Mouse (Mus musculus): ENCODE results near the gene Sdk1. TPM values are rescaled to one million over a fixed set of nuclear protein-coding genes. Genes with fewer than 3 reads are reported as not detected.

Sdk1 gene
- polyA plus RNA-seq, 1 experiment, result 3.5 TPM

DNA sequence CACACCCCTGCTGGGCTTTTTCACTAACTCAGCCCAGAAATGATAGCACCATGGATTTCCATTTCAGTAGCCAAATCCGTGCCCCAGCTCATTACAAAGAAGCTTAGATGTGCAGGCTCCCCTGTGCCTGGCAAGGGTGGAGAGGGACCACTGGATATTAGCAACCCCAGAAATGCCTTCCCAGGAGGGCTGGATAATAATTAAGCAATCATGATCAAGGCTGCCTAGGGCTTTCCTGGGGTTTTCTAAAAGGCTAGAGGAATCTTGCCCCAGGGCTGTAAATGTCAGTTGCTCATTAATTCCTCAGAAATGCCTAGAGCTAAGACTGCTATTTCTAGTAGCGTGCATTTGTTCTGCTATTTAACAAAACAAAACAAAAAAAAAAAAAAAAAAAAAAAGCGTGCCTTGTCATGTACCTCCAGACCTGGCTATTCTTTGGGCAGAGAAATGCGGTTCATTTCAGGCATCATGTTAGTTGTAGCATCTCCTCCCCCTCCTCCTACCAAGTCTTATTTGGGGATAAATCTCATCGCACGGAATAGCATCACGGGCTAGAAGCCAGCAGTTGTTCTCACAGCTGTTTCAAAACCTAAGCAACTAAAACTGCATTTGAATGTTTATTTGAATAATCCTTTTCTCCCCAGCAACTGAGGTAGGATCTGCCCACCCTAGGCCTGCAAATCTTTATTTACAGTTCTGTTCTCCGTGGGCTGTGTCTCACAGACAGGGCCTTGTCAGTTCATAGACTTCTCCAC lies 617.3 kb downstream of the Sdk1 start:
- DNase-seq (ENCODE audit: extremely low spot score in 1 of 2, low spot score in 1 of 2), result peak in 1 of 2 experiments; percentile 38

DNA sequence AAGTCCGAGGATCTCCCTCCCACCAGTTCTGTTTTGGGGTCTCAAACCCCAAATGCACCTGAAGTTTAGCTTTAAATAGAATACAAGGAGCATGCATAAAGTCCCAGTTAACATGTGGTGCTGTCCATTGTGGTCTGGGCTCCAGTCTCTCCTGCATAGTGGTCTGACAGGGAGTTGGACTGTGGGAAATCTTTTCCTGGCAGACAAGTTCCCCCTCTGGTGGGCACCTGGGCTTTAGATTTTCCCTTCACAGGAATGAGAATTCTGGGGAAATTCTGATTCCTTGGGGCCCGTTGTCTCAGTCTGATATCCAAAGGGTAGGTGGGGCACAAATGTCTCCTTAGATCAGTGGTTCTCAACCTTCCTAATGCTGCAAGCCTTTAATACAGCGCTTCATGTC lies 624.8 kb downstream of the Sdk1 start:
- DNase-seq (ENCODE audit: extremely low spot score in 1 of 2, low spot score in 1 of 2), result no peak

DNA sequence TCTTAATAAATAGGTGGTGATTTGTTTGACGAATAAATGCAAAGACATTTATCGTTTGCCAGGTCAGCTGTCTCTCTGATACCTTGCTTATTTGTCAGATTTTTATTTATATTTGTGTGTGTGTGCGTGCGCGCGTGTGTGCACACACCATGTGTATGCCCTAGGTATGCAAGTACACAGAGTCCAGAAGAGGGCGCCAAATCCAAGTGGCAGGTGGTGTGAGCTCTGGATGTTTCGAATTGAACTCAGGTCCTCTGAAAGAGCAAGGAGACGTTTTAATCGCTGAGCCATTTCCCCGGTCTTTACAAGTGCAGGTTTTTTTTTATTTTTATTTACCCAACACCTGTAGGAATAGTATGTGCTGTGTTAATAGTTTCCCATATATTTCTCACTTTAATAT lies 632.5 kb downstream of the Sdk1 start:
- no peak for DNase-seq (ENCODE audit: extremely low spot score in 1 of 2, low spot score in 1 of 2)

DNA sequence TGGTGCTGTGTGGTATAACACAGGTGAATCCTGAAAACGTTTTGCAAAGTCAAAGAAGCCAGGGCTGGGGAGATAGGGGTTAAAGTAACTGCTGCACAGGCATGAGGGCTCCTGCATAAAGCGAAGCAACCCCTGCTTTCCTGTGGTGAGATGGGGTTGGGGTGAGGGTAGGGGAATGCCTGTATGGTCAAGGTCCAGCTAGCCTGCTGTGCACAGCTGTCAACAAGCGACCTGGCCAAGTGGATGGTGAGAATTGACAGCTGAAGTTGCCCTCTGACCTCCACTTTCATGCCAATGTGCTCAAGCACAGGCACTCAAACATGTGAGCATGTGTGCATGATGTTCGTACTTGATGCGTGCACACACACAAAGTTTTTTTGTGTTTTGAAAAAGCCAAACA lies 639.4 kb downstream of the Sdk1 start:
- no peak for DNase-seq (ENCODE audit: extremely low spot score in 1 of 2, low spot score in 1 of 2)

DNA sequence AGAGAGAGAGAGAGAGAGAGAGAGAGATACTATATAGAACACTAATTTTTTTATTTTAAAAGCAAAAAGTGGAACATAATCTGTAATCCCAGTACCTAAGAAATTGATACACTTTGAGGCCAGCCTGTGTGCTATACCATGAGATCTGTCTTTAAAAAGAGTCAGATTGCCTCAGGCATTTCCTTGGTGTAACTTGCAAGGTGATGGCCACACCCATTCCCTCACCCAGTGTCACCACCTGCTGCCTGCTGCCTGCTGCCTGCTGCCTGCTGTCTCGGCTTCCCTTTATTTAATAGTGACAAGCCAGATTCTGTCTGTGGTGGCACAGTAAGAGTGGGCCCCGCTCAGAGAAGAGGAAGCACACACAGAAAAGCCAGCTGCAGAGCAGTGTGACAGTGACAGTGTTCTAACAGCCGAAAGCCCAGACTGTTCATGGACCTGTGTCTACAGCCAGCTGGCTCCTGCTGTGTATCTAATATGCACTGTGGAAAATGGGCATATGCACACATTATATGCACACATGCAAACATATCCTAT lies 642.9 kb downstream of the Sdk1 start:
- DNase-seq (ENCODE audit: extremely low spot score in 1 of 2, low spot score in 1 of 2), result no peak

DNA sequence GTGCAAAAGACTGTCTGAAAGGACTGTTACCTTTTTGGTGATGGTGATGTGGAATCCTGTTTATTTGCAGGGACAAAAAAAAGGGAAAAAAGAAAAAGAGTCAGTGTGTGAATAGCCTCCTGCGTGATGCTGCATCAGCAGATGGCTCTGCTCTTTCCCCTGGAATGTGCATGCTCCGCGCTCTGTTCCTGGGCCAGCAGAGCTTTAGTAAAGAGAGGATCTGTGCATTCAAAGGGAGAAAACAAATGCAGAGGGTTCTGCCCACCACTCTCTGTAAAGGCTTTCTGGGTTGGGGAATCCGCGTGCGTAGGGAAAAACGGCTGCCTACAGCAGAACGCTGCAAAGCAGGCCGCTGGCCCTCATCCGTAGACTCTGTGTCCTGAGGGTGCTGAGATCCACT lies 644.7 kb downstream of the Sdk1 start:
- DNase-seq (ENCODE audit: extremely low spot score in 1 of 2, low spot score in 1 of 2), result no peak

DNA sequence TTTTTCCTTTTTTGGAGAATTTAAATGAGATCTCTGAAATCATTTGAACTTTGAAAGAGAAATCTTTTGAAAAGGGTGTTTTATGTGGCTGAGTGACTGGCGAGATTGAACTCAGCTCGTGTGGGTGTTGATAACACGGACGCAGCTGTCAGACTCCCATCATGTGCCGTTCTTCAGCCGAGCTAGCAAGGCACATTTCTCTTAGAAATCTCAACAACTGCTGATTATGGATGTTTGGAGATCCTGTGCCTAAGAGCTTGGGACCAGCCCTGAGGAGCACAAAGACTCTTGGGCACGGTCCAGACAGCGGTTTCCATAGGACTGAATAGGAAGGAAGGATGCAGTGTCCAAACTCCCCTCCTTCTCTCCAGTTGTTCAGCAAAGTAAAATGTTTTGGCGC lies 648.5 kb downstream of the Sdk1 start:
- no peak for DNase-seq (ENCODE audit: extremely low spot score in 1 of 2, low spot score in 1 of 2)

DNA sequence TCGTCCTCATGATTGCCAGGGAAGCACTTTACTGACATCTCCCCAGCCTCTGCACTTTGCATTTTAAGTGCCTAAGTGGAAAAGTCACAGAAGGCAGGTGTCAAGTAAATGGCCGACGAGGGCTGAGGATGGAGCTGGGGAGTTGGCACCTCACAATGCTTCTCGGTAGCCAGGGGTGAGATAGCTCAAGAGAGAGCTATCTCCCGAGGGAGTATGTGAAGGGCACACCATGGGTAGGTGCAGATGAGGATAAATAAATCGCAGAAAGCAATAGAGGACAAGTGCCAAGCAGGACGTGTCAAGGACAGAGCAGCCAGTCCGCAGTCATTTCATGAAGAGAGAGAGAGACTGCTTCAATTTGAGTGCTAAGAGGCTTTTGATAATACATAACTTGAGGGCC lies 655.1 kb downstream of the Sdk1 start:
- no peak for DNase-seq (ENCODE audit: extremely low spot score in 1 of 2, low spot score in 1 of 2)

DNA sequence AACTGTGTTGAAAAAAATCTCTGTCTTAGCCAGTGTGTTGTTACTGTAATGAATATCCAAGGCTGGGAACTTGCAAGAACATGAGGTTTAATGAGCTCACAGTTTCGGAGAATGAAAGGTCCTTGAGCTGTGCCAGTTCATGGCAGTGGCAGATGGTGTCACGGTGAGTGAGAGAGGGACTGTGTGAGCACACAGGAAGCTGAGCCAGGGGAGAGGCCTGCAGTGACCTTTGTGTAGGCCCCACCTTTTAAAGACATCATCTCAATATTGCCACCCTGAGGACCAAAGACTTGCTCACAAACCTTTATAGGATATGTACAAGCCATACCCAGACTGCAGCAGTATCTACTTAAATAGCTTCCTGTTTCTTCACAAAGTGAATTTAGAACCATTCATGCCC lies 656.2 kb downstream of the Sdk1 start:
- no peak for DNase-seq (ENCODE audit: extremely low spot score in 1 of 2, low spot score in 1 of 2)

DNA sequence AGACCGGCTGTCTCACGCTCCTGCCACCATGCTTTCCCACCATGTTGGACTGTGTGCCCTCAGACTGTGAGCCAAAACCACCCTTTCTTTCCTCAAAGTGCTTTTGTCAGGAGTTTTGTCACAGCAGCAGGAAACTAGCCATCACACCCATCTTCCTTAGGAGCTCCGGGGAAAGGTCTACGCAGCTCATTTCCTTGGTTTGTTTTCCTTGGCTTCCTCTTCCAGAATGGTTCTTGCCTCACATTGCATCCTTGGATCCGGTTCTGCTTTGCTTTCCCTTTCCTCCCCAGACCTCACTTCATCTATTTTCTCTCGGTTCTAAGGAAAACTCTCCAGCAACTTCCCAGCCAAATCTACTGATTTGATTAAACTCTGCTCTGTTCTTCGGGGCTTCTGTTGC lies 658.5 kb downstream of the Sdk1 start:
- DNase-seq (ENCODE audit: extremely low spot score in 1 of 2, low spot score in 1 of 2), result no peak

DNA sequence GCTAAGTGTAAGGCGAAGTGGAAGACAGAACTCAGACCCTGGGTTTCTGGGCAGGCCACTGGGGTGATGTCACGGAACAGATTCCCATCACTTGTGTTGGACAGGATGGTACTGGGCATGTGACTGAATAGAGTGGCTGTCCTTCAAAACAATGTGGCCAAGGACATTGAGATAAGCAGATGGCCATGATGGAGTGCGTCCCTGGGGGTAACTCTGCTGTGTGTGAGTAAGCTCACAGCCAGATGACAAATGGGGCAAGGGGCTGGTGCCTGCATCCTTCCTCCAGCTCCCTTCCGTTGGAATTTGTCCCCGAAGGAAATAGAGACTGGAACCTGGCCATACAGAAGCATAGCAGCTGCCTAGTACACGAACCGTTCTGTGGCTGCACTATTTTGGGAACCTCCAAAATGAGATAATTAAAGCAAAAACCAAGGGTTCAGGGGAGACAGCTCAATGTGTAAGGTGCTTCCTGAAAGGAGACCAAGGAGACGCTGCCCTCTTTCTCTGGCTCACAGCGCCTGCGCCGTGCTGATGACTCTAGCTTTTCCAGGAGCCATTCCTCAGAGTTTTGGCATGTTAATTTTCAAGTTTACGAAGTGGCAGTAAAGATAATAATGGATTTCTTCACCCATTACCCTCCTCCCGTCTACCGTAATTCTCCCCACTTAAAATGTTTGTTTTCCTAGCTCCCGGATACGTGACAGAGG lies 661.4 kb downstream of the Sdk1 start:
- DNase-seq (ENCODE audit: extremely low spot score in 1 of 2, low spot score in 1 of 2), result no peak

DNA sequence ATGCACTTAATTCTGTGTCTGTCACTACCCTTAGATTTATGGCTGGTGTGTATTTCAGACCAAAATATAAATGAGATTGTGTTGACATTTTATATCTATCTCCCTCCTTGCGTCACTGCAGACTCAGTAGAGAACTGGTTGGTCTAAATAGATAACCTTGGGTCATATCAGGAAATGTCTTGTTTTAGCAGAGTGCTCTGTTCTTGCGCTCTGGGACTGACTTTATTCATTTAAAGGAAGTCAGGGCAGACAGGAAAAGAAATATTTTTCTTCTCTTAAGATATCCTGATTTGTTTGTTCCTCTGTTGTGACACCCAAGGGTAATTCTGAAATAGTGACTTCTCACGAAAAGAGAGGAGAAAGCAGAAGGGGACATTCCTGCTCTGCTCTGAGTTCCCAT lies 669.2 kb downstream of the Sdk1 start:
- no peak for DNase-seq (ENCODE audit: extremely low spot score in 1 of 2, low spot score in 1 of 2)

DNA sequence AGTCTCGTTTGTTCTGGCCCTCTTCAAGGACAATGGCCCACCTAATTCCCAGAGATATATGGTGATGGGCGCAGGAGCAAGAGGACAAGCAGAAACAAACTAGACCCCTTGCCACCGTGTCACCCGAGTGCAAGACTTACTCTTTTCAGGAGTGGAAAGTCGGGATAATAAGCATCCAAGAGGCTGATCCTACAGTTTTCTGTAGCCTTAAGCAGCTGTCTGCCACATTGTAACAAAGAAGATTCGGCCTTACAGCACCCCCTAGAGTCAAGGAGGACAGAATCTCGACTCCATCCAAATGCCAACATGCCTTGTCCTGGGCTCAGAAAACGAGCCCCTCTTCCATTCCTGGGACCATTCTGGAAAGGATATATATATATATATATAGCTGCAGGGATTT lies 669.6 kb downstream of the Sdk1 start:
- DNase-seq (ENCODE audit: extremely low spot score in 1 of 2, low spot score in 1 of 2), result no peak

DNA sequence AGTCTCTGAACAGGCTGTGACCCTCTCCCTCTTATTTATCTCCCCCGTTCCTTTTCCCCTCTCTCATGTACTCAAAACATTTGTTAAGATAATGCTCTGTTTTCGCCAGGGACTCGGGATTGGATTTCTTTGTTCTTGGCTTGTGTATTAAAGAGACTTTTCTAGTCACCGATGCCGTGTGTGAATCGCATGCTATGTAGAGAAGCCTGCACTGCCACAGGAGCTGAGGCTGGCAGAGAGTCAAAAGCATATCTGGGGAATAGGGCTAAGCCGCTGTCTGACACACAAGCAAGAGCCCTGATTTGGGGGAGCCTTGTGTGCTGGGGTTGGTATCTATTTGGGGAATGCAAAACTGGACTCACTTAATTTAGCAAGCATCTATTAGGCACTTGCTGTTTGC lies 671.6 kb downstream of the Sdk1 start:
- DNase-seq (ENCODE audit: extremely low spot score in 1 of 2, low spot score in 1 of 2), result no peak

DNA sequence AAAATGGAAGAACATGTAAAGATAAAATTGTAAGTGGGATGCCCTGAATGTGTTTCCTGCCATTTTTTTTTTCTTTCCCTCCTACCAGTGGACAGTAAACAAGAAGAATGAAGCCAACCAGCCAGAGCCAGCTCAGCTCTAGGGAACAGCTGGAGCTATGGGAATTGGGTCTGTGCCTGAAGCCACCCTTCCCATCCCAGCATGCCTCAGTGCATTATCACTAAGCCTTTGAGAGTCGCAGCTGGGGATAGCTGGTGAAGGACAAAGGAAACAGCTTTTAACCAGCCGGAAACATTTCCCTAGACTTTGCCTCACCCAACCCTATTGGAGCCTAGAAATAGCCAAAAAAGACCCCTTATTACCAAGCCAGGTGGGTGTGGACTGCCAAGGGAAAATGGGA lies 675.7 kb downstream of the Sdk1 start:
- DNase-seq (ENCODE audit: extremely low spot score in 1 of 2, low spot score in 1 of 2), result no peak

DNA sequence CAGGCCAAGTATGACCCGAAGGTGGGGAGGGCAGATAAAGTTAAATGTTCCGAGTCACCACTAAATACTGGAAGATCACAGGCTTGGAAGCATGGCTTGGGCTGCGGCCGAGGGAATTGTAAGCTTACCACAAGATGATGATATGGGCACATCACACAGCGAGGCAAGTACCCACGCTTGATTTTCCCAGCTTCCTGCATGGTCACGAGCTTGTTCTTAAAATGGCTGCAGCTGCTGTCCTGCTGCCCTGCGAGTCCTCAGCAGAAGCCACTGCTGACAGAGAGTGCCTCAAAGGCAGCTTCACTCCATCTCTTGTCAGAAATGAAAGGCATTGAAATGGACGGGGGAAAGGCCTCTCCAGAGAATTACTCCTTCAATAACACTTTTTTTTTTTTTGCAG lies 697.7 kb downstream of the Sdk1 start:
- DNase-seq (ENCODE audit: extremely low spot score in 1 of 2, low spot score in 1 of 2), result peak; percentile 12 to 13

DNA sequence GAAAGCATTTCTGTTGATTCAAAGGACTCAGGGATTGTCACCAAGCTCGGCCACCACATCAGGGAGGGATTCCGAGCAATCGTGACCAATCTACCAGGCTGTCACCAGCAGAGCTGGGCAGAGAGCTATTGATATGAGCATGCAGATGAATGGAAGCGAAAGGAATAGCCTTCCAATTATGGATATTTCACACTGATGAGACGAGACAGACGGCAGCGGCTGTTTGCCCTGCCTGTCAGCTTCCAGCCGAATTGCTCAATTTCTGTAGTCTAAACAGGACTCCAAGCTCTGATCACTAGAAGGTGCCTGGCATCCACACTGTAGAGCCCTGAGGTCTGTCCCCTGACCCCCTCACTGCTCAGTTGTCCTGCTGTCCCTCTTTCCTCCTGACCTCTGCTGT lies 699.3 kb downstream of the Sdk1 start:
- no peak for DNase-seq (ENCODE audit: extremely low spot score in 1 of 2, low spot score in 1 of 2)

DNA sequence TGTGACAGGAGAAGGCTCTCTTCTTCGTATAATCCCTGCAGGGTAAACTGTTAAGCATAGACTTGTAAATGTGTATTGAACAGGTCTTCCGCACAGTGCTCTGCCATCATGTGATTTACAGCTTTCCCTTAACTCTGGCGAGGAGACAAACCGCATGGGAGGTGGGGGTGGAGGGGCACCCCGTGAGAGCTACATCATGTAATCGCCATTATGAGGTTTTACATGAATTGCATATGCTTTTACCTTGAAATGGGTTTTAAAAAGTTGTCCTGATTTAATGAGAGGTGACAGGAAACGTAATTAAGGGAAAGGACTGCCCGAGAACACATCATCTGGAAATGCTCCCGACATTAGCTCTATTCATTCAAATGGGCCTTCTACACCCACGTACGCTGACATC lies 709.5 kb downstream of the Sdk1 start:
- no peak for DNase-seq (ENCODE audit: extremely low spot score in 1 of 2, low spot score in 1 of 2)

DNA sequence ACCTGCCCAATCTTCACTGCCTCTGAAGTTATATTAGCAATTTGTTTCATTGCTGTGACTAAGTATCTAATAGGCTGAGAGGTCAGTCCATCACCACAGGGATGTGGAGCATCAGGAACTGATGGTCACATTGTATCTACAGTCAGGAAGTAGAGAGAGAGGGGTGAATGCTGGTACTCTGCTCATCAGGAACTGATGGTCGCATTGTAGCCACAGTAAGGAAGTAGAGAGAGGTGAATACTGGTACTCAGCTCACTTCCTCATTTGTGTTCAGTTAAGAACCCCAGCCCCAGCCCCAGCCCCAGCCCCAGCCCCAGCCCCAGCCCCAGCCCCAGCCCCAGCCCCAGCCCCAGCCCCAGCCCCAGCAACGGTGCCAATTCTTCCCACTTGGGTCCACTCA lies 711.0 kb downstream of the Sdk1 start:
- DNase-seq (ENCODE audit: extremely low spot score in 1 of 2, low spot score in 1 of 2), result no peak

DNA sequence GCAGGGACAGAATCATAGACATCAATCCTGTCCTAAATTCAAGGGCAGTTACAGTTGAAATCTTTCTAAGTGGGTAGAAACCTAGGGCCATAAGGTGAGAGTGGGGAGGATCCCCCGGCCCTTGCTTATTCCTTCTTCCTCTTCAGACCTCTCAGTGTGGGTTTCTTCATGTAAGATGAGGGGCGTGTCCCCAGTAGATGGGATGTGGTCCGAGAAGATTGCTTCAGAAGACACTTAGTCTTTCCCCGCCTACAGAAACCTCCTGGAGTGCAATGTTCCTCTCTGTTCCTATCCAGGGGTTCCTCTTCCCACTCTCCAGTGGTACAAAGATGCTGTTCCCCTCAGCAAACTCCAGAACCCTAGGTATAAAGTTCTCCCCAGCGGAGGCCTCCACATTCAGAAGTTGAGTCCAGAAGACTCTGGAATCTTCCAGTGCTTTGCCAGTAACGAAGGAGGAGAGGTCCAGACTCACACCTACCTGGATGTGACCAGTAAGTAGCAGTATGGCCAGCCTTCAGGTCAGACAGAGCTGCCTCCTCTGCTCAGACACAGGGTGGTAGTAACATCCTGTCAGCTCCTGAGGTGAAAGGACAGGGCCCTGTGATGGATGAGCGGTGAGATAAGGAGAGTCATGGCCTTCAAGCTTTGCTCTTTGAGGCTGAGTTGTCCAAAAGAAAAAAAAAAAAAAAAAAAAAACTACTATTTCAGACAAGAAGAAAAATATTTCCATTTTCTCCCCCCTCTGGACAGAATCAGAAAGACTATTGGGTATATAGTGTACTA lies 711.6 kb downstream of the Sdk1 start:
- no peak for DNase-seq (ENCODE audit: extremely low spot score in 1 of 2, low spot score in 1 of 2)

DNA sequence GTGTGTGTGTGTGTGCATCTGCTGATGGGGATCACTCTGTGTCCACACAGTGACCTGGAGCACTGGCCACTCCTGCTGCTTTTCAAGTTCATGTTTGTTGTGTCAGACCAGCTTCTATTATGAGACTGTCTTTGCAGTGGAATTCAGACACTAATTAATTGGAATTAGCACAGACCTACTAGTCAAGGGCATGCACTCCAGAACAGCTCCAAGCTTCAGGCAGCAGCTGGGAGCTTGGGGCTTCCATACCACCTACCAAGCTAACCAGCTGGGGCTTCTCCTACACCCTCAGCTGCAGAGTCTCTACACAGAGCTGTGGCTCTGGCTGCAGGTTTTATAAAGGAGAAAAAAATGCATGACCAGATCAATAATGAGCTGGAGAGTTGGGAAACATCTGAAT lies 729.8 kb downstream of the Sdk1 start:
- no peak for DNase-seq (ENCODE audit: extremely low spot score in 1 of 2, low spot score in 1 of 2)
